Mouse (Mus musculus) kidney, adult 8-10 months (tissue): ENCODE results near the gene Ednrb.
"Not testable (repeated sequence)": the region's sequence is repeated elsewhere in the genome, so short reads cannot be mapped to it uniquely, and the experiment has no call there.

Source experiments
- DNase-seq, 2 experiments: peaks; one replicate each; pipeline ENCODE4 v3.0.0; 2022

The Ednrb gene

DNA sequence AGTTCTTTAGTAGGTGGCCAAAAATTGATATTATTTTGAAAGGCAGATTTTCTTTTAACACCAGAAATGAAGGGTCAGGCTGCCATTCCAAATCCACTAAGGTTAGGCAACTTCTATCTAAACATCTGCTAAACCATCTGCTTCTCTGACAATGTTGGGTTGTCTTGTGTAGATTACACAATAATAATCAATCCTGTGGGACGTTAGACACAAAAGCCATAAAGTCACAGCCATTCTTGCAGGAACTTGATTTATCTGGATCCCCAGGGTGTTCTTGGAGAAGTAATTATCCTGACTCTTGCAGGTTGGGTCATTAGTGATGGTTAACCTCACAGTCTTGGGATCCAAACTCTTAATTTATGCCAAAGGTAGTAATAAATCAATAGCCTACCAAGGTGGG lies 21.6 kb downstream of the Ednrb start:
- DNase-seq: no peak

DNA sequence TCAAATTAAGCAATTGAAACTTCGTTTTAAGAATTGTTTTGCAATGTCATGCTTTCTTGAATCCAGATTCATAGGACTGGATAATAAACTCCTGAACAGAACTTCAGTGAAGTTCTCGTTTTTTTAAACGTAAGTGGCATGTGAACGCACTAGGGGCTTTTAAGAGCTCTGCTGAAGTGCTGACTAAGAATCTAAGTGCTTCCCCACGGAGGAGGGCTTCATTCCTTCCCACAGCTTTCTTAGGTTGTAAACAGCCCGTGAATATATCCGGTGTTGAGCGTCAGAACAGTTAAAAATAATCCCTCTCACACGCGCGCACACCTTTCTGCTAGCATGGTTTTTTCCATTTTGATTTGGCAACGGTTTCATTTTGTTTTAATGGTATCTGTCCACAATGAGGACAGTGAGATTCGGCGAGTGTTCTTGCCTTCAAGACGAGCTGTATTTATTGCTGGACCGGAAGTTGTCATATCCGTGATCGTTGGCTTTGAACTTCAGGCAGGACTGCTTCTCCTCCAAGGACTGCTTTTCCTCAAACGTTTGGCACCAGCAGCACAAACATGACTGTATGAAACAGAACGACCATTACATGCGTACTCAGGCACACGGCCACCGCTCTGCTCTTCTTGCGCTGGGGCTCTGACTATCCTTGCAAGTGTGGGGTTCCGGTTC lies 27.4 kb downstream of the Ednrb start:
- DNase-seq: peak; percentile 40 to 73

DNA sequence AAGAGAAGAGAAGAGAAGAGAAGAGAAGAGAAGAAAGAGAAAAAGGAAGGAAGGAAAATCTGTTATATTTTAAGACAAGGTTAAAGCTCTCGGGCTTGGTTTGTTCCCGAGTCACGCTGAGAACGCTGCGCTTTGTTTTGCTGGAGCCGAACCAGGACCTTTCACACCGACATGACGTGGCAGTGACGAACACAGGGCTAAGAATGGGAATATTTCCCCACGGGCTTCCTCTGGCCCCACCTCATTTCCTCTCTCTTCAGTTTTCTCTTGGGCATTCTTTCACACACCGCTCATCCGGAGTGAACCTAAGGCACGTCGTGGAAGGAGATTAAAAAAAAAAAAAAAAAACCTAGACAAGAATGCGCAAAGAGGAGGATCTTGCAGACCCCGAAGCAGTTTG lies 28.7 kb downstream of the Ednrb start:
- peak; percentile 45 to 68 for DNase-seq

DNA sequence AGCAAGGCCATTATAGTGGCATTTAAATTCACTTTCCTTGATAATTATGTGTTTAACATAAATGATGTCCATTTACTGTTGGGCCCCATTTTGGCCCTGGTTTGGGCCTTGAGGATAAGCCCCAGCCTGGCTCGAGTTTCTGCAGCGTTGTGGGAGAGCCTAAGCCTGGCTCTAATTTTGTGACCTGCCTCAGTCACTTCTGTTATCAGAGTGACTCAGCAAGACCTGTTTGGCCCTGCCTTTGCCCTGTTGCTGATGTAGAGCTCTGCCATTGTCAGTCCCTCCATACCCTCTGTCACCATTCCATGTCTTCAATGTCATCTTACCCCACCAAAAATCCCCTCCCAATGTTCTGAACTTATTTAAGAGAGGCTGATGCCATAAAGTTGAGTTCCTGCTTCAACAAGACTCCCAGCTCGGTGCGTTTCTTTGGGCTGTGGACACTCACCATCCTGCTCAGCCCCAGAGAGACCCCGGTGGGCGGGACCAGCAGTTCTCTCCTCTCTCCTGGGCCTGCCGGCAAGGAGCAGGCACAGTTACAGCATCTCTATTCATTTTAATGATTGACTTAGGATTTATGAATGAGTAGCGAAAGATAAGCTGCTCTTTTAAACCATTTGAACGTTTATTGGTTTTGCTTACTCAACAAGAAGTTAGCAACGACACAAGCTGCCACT lies 30.0 kb downstream of the Ednrb start:
- DNase-seq: no peak

DNA sequence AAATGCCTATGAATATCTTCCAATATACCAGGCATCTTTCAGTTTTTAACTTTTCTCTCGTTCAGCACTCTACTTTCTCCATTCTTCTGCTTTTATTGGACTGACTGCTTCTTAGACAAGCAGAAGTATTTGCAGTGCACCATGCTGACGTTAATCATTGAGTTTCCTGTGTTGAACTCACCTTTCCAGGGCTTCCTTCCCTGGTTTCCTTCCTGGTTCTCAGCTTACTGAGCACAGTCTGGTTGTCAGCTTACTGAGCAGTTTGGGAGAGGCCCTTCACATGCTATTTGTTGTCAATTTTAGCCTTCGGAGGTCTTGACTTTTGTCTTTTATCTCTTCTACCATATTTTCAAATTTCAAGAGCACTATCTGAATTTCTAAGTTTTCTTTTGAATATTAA lies 31.0 kb downstream of the Ednrb start:
- DNase-seq: peak in 1 of 2 experiments; percentile 30

DNA sequence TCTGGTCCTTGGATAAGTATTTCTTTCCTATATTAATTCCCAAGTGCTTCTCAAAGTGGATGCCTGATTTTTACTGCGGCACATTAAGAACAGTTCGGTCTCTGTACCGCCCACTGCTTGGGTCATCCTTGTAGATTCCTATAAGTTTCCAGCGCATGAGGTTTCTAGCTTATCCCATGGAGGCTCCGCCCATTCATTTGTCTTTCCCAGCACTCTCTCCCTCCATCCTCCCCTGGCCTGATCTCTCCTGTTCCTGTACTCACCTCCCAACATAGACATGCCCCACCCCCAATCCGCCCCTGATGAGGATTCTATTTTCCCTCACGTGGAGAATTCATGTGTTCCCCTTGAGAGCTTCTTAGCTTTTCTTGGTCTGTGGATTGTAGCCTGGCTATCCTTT lies 32.9 kb downstream of the Ednrb start:
- no peak for DNase-seq

DNA sequence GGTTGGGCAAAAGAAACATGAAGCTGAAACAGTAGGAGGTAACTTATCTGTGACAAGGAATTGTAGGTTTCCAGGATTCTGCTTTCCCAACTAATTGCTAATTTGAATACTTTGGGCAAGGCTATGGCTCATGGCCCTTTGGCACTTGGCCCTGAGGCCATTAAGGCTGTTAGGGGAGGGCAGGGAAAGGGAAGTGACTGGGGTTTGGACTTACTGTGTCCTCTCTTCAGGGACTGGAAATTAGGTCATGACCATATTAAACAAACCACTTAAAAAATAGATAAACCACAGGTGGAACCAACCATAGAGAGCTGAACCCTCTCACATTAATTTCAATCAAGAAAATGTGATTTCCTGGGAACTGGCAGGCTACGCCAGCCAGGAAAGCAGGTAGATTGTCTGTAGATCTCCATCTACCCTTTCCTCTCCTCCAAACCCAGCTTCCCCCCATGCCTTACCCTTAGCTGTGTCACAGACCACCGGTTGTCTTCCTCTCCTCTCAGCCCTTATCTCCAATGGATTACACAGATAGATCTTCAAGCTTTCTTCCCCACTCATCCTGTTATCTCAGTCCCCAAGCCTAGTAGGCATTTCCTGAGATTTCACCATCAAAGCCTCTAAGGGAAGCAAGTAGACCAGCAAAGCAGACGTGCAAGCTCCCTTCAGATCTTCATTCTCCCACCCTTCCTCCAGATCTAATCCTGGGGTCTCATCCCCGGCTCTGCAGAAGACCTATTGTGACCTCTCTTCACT lies 40.1 kb downstream of the Ednrb start:
- DNase-seq: no peak

DNA sequence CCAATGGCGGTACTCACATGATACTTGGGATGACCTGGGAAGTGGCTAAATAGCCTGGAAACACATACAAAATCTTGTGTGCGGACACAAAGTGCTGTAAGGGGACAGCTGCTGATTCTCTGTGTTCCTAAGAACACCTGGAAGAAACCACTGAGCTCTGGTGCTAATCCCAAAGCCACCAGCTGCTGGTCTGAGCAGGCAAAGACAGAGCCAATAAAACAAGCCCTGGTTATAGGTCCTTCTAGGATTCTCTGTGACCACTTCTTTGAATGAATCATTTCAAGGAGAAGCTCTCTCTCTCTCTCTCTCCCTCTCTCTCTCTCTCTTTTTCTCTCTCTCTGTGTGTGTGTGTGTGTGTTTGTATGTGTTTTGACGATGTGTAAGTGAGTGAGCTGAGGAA lies 47.1 kb downstream of the Ednrb start:
- DNase-seq: no peak

DNA sequence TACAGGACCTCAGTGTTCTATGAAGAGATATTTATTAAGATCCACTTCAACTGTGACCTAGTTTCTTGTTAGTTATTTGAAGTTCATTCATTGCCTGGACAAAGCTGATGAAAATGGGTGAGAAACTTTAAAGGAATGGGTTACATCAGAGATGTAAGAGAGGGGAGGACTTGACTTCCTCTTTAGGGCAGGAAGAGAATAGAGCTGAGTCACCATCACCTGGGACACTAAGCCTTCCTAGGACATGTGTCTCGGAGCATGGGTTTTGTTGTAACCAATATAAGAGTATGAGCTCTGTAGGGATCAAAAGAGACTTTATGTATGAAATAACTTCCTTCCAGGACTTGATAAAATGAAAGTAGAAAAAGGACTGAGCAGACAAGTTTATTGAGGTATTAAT lies 48.6 kb downstream of the Ednrb start:
- DNase-seq: no peak

DNA sequence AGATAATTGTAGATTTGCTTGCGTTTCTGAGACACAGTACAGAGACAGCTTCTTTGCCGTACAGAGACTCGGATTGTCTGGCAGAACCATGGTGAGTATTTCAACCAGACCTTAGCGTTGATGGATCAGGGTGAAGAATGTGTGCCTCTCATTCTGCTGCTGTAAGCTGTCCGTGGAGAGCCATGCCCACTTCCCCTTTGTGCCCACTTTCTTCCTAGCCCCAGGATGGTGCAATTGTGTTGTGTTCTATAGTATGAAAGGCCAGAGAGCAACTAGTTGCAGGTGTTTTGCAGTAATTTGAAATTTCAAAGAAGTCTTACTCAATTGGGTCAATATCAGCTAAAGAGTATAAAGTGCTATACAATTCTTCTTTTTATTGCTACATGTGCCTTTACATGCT lies 50.8 kb downstream of the Ednrb start:
- DNase-seq: no peak

DNA sequence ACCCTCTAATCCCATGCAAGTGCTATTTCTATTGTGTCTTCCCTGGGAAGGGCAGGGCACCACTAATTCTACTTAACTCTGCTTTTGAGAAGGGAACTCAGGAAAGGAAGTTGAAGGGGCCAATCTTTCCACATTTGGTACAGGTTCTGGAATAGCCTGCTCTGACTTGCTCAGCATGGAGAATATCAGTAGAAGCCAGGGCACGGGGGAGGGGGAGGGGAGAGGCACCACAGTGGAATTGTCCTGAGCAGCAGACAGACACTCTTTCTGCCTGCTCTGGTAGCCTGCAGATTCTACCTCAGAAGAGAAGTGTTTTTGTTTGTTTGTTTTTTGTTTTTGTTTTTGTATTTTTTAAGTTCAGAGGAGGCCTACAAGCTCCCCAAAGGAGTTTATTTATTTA lies 51.5 kb downstream of the Ednrb start:
- DNase-seq: no peak

DNA sequence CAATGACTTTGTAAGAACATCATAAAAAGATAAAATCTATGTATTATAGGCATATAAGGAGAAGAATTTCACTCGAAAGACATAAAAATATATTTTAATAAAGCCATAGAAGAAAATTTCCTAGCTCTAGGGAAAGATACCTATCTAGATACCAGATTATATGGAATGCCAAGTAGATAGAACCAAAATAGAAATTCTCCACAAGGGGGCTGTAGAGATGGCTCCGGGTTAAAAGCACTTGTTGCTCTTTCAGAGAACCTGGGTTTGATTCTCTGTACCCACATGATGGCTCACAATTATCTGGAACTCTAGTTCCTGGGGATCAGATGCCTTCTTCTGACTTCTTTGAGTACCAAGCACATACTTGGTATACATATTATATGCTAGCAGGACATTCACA lies 56.7 kb downstream of the Ednrb start:
- DNase-seq: no peak

DNA sequence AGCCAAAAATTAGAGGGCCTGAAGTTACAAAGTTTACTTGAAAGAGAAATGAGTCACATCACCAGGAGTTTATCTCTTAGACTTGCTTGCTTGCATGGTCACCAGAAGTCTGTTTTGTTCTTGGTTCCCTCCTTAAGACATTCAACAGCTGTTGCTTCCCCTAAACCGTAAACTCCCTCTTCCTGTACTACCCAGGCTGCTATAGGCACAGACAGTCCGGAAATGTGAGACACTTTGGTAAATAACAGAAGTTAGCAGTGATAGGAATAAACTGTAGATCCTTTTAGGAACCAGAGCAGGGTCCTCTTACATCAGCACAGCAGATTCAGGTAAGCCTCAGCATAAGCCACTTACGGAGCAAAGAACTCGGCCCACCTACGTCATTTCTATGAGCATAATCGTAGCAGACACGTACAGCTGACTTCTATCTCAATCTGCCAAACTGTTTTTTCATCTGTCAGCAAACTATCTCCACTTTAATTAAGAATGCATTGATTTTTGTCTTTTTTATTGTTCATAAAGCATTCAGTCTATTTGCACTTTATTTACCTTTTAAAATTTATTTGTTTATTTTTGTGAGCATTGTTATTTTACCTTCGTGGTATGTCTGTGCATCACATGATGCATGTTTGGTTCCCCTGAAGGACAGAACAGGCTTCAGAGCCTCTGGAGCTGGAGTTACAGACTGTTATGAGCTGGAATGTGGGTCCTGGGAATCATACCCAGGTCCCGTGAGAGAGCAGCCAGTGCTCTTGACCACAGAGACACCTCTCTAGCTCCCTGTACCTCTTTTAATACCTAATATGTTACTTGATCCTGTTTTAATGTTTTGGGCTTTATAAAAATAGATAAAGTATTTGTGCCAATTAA lies 58.9 kb downstream of the Ednrb start:
- no peak for DNase-seq

DNA sequence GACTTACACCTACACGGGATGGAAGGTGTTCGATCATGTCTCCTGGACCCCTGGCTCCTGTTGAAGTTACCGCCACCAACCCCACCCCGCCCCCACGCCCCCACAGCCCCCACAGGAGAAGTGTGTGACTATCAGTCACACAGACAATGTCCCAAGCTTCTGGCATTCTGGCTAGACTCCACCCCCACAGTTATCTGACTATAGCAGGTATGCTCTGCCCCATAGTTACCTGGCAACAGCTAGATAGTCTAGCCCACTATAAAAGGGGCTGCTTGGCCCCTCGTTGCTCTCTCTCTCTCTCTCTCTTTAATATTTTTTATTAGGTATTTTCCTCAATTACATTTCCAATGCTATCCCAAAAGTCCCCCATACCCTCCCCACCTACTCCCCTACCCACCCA lies 63.9 kb downstream of the Ednrb start:
- DNase-seq: not testable (repeated sequence)

DNA sequence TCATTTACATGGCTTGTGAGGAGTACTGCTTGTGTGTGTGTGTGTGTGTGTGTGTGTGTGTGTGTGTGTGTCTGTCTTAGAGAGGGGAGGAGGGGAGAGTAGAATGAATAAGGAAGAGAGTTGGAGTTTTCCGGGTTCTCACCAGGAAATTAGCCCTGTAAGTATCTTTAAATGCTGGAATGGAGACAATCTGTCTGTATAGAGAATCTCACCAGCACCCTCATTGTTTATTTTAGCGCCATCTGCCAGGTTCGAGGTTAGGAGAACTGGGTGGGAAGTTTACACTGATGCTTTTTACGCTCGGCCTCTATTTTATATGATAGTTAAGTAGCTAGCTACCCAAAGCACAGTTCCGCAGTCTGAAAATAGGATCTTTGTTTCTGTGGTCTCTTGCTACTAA lies 64.9 kb downstream of the Ednrb start:
- no peak for DNase-seq

DNA sequence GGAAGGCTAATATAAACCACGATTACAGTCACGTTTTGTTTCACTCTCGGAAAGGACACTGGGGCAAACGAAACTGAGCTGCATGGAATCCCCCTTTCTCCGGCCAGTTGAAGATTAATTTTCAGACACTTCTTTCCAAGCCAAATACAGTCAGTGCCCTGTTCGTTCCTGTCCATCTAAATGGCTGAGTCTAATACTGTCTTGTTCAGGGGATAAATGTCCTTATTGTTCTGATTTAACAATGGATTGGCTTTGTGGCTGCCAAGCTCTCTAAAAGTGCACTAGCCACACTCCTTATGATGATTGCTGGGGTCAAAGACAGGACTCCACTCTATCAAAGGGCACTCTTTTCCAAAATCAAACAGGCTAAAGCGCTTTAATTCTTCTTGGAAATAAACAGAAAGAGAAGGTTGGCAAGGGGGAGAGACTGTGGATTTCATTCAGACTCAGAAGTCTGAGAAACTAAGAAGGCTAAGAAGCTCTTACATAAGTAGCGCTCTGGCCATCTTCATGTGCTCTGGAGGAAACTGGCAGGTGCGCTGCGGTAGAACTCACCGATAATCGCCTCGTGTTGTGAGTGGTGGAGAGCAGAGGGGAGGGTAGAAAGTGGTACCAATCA lies 65.6 kb downstream of the Ednrb start:
- DNase-seq: peak; percentile 21 to 24

DNA sequence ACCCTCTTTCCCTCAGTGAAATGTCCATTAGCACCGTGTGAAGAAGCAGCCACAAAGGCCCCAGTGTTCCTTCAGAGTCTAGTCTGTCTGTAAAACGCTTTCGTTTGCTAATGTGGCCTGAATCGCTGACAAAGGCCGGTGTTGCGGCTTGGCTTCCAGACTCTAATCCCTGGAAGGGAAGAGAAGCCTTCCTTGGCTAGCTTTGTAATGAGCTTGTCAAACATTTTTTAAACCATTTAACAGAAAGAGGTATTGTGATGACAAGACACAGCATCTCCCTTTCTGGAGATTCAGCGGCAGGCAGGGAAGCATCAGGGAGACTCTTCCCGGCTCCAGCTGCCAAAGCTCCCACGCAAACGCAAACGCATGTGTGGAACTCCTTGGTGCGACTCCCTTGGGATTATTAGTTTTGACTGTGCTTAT lies 66.2 kb downstream of the Ednrb start:
- DNase-seq: peak in 1 of 2 experiments; percentile 25

DNA sequence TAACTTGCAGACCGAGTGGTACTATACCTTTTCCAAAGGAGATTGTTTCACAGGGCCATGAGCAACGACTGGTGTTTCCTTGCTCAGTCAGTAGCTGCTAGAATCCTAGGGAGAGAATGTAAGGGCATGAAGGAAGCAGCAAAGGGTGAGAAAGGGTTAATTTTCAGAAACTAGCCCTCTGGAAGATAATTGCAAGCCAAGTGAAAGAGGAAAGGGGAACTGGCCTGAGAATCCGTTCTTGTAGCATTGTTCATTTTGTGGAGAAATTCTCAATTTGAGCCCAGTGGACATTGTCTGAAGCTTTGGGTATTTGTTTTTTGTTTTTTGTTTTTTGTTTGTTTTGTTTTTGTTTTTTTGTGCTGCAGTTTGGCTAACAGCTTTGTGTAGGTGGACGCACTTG lies 66.8 kb downstream of the Ednrb start:
- DNase-seq: no peak

DNA sequence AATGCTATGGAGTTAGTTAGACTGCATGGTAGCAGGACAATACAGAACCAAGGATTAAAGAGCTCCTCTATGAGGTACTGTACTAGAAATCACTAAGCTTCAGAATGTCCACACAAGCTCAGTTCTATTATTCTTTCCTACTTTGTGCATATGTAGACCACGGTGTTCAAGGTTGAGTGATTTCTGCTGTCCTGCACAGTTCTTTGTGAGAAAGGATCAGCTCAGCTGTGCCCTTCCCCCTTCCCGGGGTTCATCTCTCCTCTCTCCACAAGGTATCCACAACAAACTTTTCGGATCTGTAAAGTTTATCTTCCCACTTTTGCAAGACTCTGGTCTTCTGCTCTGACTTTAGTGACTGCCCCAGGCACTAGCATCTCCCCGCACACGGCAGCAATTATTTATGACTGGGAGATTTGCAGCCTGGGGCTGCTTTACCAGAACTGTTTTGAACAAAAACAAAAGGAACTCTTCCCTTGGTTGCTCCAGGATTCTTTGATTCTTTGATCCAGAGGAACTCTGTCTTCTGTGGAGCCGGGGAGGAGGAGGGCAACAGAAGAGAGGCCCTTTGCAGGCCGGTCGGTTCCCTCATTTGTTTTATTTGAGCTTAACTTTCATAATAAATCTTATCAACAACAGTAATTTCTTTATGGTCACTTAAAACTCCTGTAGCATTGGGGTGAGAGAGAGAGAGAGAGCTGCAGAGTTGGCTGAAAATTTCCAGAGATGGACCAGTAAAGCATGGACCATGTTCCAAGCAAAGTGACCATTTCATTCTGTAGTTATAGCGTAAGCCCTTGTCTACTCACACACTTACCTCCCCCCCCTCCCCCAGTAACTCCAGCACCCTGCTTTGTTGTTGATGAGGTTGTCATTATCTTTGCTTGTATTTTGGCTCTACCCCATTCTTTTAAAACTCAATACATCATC lies 74.6 kb downstream of the Ednrb start:
- DNase-seq: no peak

DNA sequence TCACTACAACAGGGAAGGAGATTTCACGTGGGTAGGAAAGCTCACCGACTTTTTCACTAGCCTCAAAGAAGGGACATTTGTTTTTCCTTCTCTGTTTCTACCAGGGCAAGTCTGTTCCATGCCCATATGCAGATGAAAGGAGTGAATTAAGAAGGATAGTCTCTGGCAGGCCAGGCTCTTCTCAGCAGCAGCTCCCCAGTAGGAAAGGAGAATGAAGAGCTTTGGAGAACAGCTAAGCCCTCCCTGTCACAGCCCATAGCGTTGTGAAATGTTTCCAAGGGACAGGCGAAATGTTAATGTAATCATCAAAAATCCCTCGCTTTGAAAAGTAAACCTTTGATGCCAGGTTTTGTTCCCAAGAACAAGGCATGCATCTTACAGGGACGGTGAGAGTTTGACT lies 76.7 kb downstream of the Ednrb start:
- no peak for DNase-seq
